Mouse (Mus musculus) midbrain, postnatal 0 days (tissue): ENCODE measurements around the gene Ovca2. TPM values are rescaled to one million over a fixed set of nuclear protein-coding genes. Genes with fewer than 3 reads are reported as not detected.

Experiments
- ATAC-seq: fragments of 200-750 bp; cut with Nextera tagmentation; 2 replicates; pipeline ENCODE4 v1.8.0; 2017; ENCODE audit warnings: moderate number of reproducible peaks, mild to moderate bottlenecking, moderate TSS enrichment, moderate library complexity; ENCODE audit not compliant: low FRiP score
- DNase-seq: peaks from one replicate; pipeline ENCODE4 v3.0.0-alpha.2; 2015; ENCODE audit warnings: low spot score
- H3K27ac ChIP-seq: fragments of 300-500 bp; sonication (generic); 2 replicates; pipeline ENCODE4 v1.5.1; 2014; ENCODE audit warnings: low read depth, mild to moderate bottlenecking, low read length, mixed read lengths
- H3K27me3 ChIP-seq: fragments of 300-500 bp; sonication (generic); 2 replicates; pipeline ENCODE4 v1.6.1; 2014; ENCODE audit warnings: low read length, control low read depth, mixed read lengths; ENCODE audit not compliant: insufficient read depth
- H3K36me3 ChIP-seq: fragments of 300-500 bp; sonication (generic); 2 replicates; pipeline ENCODE4 v1.6.1; 2014; ENCODE audit warnings: low read length, control low read depth, mixed read lengths; ENCODE audit not compliant: insufficient read depth
- H3K4me1 ChIP-seq: fragments of 300-500 bp; sonication (generic); 2 replicates; pipeline ENCODE4 v1.6.1; 2014; ENCODE audit warnings: mild to moderate bottlenecking, control low read depth, antibody characterized with exemption, low read length, mixed read lengths; ENCODE audit not compliant: insufficient read depth
- H3K4me2 ChIP-seq: fragments of 300-500 bp; sonication (generic); 2 replicates; pipeline ENCODE4 v1.6.1; 2014; ENCODE audit warnings: low read depth, mild to moderate bottlenecking, low read length, mixed read lengths; ENCODE audit not compliant: poor library complexity, severe bottlenecking
- H3K4me3 ChIP-seq: fragments of 300-500 bp; sonication (generic); 2 replicates; pipeline ENCODE4 v1.5.1; 2014; ENCODE audit warnings: low read depth, mild to moderate bottlenecking, low read length, moderate library complexity
- H3K9ac ChIP-seq: fragments of 300-500 bp; sonication (generic); replicated peaks from 2 replicates; pipeline ENCODE4 v1.6.1; 2014; ENCODE audit warnings: mild to moderate bottlenecking, low read length, moderate library complexity, mixed read lengths; ENCODE audit not compliant: poor library complexity, severe bottlenecking
- H3K9me3 ChIP-seq: fragments of 300-500 bp; sonication (generic); 2 replicates; pipeline ENCODE4 v1.6.1; 2016; ENCODE audit warnings: low read length, control low read depth
- CTCF ChIP-seq: IDR thresholded peaks from 2 replicates; pipeline ENCODE4 v1.5.1; 2016; ENCODE audit warnings: antibody characterized with exemption, mild to moderate bottlenecking
- WGBS: fragments of 180-500 bp; shearing (Covaris S2); extraction: QIAGEN DNeasy Blood & Tissue Kit; methylation state at CpG from one replicate; pipeline ENCODE4 v1.1.7; 2014; 5-methylcytosine and 5-hydroxymethylcytosine counted together
- polyA plus RNA-seq: library from polyadenylated mRNA; unstranded; fragments of >200 nt; fragmentation: Nextera tagmentation; extraction: Ambion mirVana; gene quantifications from 2 replicates; pipeline ENCODE4 v1.2.1, GENCODE M21; 2015
- total RNA-seq: library from RNA; depleted of rRNA; stranded (reverse); fragments of >200 nt; gene quantifications from 2 replicates; pipeline ENCODE4 v1.2.3, GENCODE M21; 2014

Ovca2 gene
- total and polyA plus RNA-seq, 2 experiments from 2014 or later = 10.4 to 26.0 TPM

DNA sequence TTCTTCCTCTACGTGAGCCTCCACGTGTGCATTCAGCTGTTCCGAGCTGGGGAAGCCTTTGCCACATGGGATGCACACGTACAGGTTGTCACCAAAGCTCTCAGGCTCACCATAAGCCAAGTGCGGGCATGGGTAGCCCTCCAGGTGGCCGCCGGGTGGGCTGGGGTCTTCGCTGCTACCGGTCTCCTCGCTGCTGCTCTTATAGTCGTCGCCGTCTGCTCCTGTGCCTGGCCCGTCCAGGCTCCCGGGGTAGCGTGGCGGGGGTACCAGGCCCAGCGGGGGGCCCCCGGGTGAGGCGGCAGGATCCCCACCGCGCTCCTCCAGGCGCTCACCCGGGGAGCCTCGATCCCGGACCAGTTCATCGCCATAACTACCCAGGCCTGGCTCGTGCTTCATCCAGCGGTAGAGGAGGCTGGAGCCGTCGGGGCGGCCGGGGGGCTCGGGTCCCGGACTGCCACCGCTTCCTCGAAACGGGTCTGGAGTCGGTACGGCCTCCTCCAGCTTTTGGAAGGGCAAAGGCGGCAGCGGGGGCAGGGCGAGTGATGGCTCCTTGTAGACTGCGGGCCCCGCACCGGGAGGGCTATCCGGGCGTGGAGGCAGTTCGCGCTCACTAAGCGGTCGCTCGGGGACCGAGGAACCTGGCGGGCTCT, 12.3 kb downstream of the Ovca2 start:
- peaks cover 54% of the 10 kb centered on the region for H3K27me3 ChIP-seq
- peaks cover 20% of the 10 kb centered on the region for H3K36me3 ChIP-seq
- DNase-seq = no peak
- peak overlapping the region; percentile 46; the same call in 1 of the 2 replicates for H3K9ac ChIP-seq
- no peak overlapping the region for H3K27ac ChIP-seq
- WGBS = 6% methylated on average over 54 of the region's 55 CpGs
- peak overlapping the region; percentile 84 for H3K4me2 ChIP-seq
- no peak for ATAC-seq
- no peaks in the 10 kb centered on the region for H3K9me3 ChIP-seq
- TF ChIP-seq CTCF = no peak
- peaks cover 9% of the 10 kb centered on the region; the same call in 1 of the 2 replicates for H3K4me1 ChIP-seq
- H3K4me3 ChIP-seq = peak overlapping the region; percentile 25

GRCm38 (mm10) chr11:75165441-75166192, 13.0 kb downstream of the Ovca2 start:
- Histone ChIP-seq H3K4me1 (peaks cover 6% of the 10 kb centered on the region; the same call in 1 of the 2 replicates), H3K9ac (peak overlapping the region; percentile 46; the same call in 1 of the 2 replicates)

GRCm38 (mm10) chr11:75164750-75165149, 13.9 kb downstream of the Ovca2 start:
- no peaks in the 10 kb centered on the region for H3K9me3 ChIP-seq
- H3K4me1 ChIP-seq = peaks cover 4% of the 10 kb centered on the region; the same call in 1 of the 2 replicates
- H3K27me3 ChIP-seq = peaks cover 54% of the 10 kb centered on the region
- H3K4me2 ChIP-seq = no peak overlapping the region; the same call in 1 of the 2 replicates
- no peak overlapping the region for H3K9ac ChIP-seq
- H3K4me3 ChIP-seq = peak overlapping the region; percentile 25; the same call in 1 of the 2 replicates
- TF ChIP-seq CTCF = peak; percentile 30; the same call in 1 of the 2 replicates
- H3K27ac ChIP-seq = no peak overlapping the region
- H3K36me3 ChIP-seq = peaks cover 22% of the 10 kb centered on the region
- DNase-seq (no peak), ATAC-seq (no peak)
- 24% methylated on average over 14 of the region's 15 CpGs for WGBS

More at GRCm38 (mm10) chr11:75165441-75166192, 13.0 kb downstream of the Ovca2 start:
- peaks cover 54% of the 10 kb centered on the region for H3K27me3 ChIP-seq
- H3K9me3 ChIP-seq = no peaks in the 10 kb centered on the region
- ATAC-seq (no peak), DNase-seq (peak; percentile 54)
- H3K4me2 ChIP-seq = peak overlapping the region; percentile 84
- H3K4me3 ChIP-seq = peak overlapping the region; percentile 25
- TF ChIP-seq CTCF = peak; percentile 69
- WGBS = 6% methylated on average over 54 of the region's 54 CpGs
- no peak overlapping the region for H3K27ac ChIP-seq
- peaks cover 22% of the 10 kb centered on the region for H3K36me3 ChIP-seq

- H3K27me3 ChIP-seq = peaks cover 54% of the 10 kb centered on the region
- DNase-seq (no peak), ATAC-seq (no peak)
- no peak overlapping the region for H3K4me3 ChIP-seq
- peaks cover 4% of the 10 kb centered on the region; the same call in 1 of the 2 replicates for H3K4me1 ChIP-seq
- no peak for TF ChIP-seq CTCF
- no peak overlapping the region for H3K27ac ChIP-seq
- H3K36me3 ChIP-seq = peaks cover 22% of the 10 kb centered on the region
- 80% methylated on average over 2 of the region's 2 CpGs for WGBS
- H3K9me3 ChIP-seq = no peaks in the 10 kb centered on the region
- H3K9ac ChIP-seq = no peak overlapping the region
- H3K4me2 ChIP-seq = no peak overlapping the region
Measured at GRCm38 (mm10) chr11:75164051-75164450, 14.6 kb downstream of the Ovca2 start.

DNA sequence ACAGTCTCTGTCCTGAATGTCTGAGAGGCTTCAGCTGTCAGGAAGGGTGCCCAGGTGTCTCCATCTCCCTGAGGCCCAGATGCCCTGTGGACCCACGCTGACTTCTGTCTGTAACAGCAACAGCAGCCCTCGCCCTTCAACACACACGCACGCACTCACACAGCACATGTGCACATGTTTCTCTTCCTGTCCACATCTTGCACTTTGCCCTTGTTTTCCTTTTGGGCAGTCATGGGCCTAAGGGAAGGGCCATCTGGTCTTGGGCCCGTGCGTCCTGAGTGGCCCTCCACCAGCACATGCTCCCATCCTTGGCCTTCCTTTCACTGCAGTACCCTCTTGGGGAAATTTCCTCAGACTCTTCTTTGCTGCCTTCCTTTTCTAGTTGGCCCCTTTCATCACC, 15.3 kb downstream of the Ovca2 start:
- Histone ChIP-seq H3K9ac (no peak overlapping the region), H3K4me3 (no peak overlapping the region), H3K4me1 (no peaks in the 10 kb centered on the region), H3K9me3 (no peaks in the 10 kb centered on the region), H3K27me3 (peaks cover 49% of the 10 kb centered on the region), H3K27ac (no peak overlapping the region), H3K4me2 (no peak overlapping the region), H3K36me3 (peaks cover 22% of the 10 kb centered on the region)
- 94% methylated on average over 6 of the region's 6 CpGs for WGBS
- DNase-seq (no peak), ATAC-seq (no peak)
- TF ChIP-seq CTCF = no peak
